Mouse (Mus musculus): ENCODE data around the gene Sergef.
A peak's percentile ranks its signal among the peaks of the same experiment; 100 is the strongest.

The Sergef gene

DNA sequence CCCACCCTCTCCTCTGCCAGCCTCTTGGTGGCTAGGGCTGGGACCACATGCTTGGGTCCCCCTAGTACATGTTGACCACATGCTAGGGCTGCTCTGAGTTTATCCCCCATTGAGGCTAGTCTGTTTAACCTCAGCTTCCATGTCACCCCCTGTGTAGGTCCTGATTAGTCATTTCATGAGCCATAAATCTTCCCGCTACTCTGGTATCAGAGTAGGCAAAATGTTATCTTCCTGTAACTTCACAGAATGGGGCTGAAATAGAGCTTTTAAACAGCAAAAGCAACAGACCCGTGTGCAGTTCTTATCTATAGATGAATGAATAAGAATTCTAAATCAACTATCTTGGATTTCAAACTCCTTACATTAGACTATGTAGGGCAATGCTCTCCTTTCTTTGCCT, 138.1 kb downstream of the Sergef start:
- DNase-seq (ENCODE audit: low spot score in 2 of 2): no peak

GRCm38 (mm10) chr7:46499561-46499960, 140.0 kb downstream of the Sergef start:
- DNase-seq (ENCODE audit: low spot score in 2 of 2): no peak

DNA sequence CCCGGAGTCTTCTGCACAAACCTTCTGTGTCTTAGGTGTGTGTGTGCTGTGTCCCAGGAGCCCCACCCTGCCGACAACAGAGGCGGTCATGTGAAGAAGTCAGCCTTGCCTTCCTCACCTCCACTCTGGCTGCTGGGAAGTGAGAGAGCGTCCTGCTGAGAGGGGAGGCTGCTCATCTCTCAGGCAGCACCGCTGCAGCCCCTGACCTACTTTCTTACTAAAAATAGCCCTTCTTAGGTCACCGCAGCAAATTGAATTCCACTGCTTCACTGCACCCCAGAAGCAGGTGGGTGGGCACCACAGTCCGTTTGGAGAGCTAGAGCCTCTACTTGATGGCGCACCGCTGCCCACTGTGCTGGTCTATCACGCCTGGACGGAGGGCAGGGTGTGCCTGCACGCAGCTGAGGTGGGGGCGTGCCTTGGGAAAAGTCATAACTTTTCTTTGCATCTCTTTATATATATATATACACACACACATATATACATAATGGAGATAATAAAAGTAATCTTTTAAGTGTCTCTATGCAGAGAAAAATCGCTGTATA, 147.4 kb downstream of the Sergef start:
- DNase-seq (ENCODE audit: low spot score in 2 of 2): no peak

DNA sequence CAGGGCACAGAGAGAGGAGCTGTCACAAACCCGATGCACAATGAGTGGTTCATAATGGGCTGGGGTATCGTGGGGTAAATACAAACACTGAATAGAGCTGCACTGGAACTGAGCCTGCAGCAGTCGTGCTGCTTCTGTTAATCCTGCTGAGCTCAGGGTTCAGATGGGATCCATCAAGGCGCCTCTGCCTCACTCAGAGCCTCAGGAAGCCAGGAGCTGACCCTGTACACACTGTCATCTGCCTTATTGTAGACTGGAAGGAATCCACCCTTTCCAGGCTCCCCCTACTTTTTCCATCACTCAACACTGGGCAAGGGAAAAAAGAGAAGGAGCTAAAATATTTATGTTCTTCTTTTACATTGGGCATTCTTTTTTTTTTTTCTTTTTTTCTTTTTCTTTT, 152.3 kb downstream of the Sergef start:
- no peak for DNase-seq (ENCODE audit: low spot score in 2 of 2)

GRCm38 (mm10) chr7:46486761-46487160, 152.8 kb downstream of the Sergef start:
- DNase-seq (ENCODE audit: low spot score in 2 of 2): no peak

DNA sequence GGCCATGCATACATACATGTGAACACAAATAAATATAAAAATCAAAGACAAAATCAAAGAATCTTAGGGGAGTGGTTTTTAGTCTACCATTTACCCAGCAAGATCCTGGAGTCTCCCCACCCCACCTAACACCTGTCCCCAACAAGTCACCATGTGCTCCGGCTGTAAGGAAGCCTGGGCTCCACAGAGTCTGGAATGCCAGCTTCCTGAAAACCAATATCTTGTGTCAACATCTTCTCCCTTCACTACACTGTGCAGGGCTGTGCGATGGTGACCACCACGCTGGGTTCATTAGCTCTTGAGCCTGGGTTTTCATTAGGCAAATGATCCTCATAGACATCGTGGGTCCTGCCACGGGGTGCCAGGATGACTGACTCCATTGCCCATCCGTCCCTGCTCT, 155.4 kb downstream of the Sergef start:
- DNase-seq (ENCODE audit: low spot score in 2 of 2): no peak

GRCm38 (mm10) chr7:46483050-46483449, 156.6 kb downstream of the Sergef start:
- no peak for DNase-seq (ENCODE audit: low spot score in 2 of 2)

GRCm38 (mm10) chr7:46482099-46482531, 157.5 kb downstream of the Sergef start:
- DNase-seq (ENCODE audit: low spot score in 2 of 2): no peak

DNA sequence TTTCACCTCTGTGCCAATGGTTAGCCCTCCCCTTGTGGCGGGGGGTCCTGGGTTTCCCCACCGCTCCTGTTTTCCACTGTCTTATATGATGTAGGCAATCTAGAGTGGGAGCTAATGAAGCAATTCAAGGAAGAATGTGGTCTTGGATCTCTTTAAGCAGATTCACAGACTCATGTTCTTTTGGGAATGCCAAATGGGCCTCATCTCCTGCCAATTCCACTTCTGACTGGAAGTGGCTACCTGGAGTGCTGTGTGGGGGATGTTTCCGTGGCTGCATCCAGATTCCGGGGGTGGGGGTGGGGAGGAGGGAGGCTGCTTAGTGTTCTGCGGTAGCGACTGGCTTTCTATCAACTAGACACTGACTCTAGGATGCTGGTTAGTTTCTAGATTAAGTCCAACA, 159.8 kb downstream of the Sergef start:
- DNase-seq (ENCODE audit: low spot score in 2 of 2): no peak

DNA sequence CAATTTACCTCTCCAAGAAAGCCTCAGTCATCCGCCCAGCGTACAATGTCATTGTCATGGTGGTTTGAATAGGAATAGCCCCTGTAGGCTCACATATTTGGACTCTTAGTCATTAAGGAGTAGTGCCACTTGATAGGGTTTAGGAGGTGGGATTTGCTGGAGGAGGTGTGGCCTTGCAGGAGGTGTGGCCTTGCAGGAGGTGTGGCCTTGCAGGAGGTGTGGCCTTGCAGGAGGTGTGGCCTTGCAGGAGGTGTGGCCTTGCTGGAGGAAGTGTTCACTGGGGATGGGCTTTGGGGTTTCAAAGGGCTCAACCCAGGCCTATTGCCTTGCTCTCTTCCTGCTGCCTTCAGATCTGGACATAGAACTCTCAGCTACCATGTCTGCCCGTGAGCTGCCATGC, 162.2 kb downstream of the Sergef start:
- DNase-seq (ENCODE audit: low spot score in 2 of 2): no peak

- no peak for DNase-seq (ENCODE audit: low spot score in 2 of 2)
Measured at GRCm38 (mm10) chr7:46475464-46475863, 164.1 kb downstream of the Sergef start.

GRCm38 (mm10) chr7:46473141-46473540, 166.5 kb downstream of the Sergef start:
- DNase-seq (ENCODE audit: low spot score in 2 of 2): no peak

DNA sequence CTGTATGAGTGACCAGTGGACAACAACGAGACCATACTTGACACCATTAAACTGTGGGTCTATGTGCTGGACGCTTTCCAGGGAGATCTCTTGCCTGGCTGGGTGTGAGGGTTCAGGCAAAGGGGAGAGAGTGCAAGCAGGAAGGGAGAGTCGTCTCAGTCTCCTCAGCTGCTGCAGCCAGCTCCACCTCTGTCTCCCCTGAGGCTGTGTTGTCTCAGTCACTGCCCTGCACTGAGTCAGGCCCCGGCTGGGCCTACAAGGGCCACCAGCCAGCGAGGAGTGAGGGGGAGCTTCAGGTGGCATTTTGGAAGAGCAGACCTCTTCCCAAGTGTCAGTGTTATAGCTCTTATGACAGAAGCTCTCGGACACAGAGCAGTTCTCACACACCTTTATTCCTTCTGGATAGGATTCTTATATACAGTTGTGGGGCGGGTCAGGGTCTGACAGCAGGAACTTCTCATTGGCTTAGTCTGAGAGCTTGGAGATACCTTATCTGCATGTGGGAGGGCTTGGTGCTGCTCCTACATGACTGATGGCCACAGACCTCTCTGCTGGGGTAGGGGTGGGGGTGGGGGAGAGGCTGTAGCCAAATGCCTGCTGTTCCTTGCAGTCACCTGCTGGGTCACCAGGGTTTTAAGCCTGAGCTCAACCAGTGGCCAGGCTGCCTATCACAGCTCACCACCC, 168.4 kb downstream of the Sergef start:
- no peak for DNase-seq (ENCODE audit: low spot score in 2 of 2)

GRCm38 (mm10) chr7:46469542-46469941, 170.1 kb downstream of the Sergef start:
- DNase-seq (ENCODE audit: low spot score in 2 of 2): no peak

DNA sequence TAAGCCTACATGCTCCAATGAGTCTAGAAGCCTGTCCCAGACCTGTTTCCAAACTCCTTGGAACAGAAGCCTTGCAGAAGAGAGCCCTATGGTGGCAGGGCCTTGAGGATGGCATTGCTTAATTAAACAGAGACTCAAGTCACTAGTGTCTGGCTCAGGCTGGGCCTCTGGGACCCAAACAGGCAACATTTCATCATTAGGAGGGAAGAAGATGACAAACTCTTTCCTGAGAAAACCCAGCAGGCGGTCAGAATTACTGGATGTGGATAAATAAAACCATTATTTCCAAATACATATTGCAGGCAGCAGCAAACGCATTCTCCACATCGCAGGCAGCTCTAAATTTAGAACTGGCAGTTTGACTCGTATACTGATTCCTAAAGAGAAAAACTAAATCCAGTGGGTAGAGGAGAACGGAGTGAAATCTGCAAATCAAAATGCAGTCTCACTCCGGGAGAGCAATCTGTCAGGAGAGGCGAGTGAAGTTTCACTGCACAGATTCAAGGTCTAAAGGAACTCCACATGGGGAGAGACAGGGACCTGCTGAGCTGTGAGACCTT, 173.1 kb downstream of the Sergef start:
- no peak for DNase-seq (ENCODE audit: low spot score in 2 of 2)

DNA sequence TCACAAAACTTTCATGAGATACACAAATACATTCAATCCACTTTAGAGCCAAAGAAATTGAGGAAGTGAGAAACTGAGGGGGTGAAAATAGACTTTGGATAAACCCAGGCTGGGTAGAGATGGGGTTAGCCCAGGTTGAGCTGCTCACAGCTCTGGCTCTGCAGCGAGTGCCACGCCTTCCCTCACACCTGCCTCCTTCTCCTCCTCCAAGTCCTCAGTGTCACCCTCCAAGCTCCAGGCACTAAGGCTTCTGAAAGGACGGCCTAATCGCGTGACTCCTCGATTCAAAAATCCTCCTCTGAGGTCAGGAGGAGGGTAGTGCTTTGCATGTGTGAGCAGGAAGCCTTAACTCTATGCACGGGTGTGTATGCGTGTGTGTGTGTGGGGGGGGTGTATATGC, 176.5 kb downstream of the Sergef start:
- DNase-seq (ENCODE audit: low spot score in 2 of 2): no peak

GRCm38 (mm10) chr7:46462287-46462686, 177.3 kb downstream of the Sergef start:
- DNase-seq (ENCODE audit: low spot score in 2 of 2): no peak

DNA sequence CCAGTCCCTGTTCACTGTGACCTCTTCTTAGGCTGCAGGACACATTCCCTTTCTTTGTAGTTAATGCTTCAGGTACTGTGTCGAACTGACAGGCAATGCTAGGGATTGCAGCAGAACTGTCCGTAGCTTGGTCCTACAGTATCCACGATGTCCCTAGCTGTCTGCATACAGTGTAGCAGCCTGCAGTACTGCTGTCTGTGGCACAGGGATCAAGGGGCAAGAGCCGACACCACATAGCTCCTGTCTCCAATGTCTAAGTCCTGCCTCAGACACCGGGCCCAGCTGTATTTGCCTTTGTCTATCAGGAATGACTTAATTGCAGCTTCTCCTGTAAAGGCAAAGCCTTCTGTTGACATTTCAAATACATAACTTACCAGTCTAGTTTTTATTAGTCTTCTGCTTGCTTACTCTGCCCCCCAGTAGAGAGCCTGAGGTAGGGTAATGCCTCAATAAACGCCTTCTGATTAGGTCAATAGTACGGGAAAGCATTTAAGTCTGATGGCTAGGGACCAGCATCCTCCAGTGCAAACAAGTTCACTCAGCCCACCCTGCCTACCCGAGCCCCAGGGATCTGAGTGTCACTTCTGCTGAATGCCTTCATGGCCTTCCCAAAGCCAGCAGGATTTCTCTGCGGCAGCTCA, 179.9 kb downstream of the Sergef start:
- DNase-seq (ENCODE audit: low spot score in 2 of 2): no peak

DNA sequence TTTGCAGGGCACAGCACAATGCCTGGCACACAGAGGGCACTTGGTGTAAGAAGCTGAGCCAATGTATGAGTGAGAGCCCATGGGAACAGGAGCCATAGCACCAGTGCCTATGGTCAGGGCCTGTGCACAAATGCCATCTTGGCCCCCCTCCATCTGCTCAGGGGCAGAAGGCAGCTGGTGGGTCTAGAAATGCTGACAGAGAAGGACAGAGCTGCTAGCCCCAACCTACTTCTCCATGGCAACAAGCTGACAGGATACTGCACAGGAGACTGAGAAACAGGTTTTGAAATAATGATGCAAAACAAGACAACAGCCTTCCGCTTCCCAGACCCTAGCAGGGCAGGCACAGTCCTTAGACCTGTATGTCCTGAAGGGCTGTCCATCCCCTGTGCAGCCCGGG, 180.4 kb downstream of the Sergef start:
- no peak for DNase-seq (ENCODE audit: low spot score in 2 of 2)

- no peak for DNase-seq (ENCODE audit: low spot score in 2 of 2)
Measured at GRCm38 (mm10) chr7:46457889-46458288, 181.7 kb downstream of the Sergef start.

DNA sequence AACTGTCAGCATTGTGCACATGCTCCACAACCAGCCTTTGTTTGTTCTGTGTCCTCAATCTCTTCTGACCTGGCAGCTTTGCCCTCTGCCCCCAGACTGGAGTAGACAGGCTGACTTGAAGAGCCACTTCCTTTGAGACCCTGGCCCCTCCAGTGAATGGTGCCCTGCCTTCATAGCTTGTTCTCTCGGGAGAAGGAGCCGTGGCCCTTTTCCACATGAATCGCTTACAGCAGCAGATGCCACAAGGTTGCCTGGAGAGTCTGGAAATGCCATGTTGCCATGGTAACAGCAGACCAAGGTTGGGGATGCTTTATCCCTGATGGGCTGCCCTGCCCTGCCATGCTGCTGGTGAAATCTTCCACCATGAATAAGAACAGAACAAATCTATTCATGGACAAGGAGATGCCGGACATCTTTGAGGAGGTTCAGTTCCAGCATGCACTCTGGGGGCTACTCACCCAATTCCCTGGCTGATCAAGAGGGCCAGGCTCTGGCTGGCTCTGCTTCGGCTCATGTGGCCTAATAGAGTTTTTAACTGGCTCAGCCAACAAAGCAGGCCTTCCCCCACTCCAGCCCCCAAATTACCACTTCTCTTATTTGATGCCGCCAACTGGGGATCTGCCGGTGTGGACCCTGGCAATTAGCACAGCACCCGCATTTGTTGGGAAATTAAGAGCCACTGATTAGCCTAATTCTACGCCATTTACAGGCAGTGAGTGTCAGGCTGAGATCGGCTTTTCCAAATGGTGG, 185.5 kb downstream of the Sergef start:
- DNase-seq (ENCODE audit: low spot score in 2 of 2): peak in 1 of 2 experiments; percentile 39

GRCm38 (mm10) chr7:46448922-46449645, 190.5 kb downstream of the Sergef start:
- DNase-seq (ENCODE audit: low spot score in 2 of 2): no peak
